Mouse (Mus musculus) layer of hippocampus, adult 2 months (tissue): ENCODE measurements around the gene Cfap61. TPM values are rescaled to one million over a fixed set of nuclear protein-coding genes. Genes with fewer than 3 reads are reported as not detected.

Experiments
- DNase-seq, 2 experiments: peaks; one replicate each; pipeline ENCODE4 v3.0.0; 2022; ENCODE audit warnings: low spot score in 2 of 2
- H3K27ac ChIP-seq: fragments of 200-600 bp; 2 replicates; pipeline ENCODE4 v1.8.1; 2022
- H3K4me3 ChIP-seq: fragments of 200-600 bp; 2 replicates; pipeline ENCODE4 v1.8.1; 2022; ENCODE audit warnings: mild to moderate bottlenecking
- CTCF ChIP-seq: fragments of 200-600 bp; conservative IDR thresholded peaks from 2 replicates; pipeline ENCODE4 v1.8.1; 2022; ENCODE audit warnings: antibody characterized with exemption, mild to moderate bottlenecking, moderate library complexity
- total RNA-seq, 2 experiments: library from RNA; stranded (reverse); gene quantifications; 2 replicates each; pipeline ENCODE4 v1.2.3; 2021

Cfap61 gene
- total RNA-seq, 2 experiments from 2014 or later, result 2.0 to 2.2 TPM

DNA sequence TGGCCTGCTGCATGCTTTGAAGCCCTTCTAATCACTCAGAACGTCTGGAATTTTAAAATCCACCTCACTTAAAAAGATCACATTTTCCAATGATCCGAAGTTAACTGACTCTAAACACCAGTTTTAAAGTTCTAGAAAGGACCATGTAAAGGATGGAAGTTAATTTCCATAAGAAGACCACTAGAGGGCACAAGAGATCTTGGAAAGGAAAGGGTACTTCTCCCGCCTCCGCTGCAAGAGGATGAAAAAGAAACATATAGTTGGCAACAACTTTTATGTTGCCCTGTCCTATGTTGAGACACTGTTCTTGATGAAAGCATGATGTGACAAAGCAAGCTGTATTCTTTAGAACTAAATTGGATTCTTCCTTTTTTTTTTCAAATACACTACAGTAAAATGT is 22.9 kb downstream of the Cfap61 start:
- Histone ChIP-seq H3K27ac (no peak overlapping the region), H3K4me3 (no peak overlapping the region)
- TF ChIP-seq CTCF, result peak; percentile 91
- peak in 1 of 2 experiments; percentile 16 for DNase-seq

DNA sequence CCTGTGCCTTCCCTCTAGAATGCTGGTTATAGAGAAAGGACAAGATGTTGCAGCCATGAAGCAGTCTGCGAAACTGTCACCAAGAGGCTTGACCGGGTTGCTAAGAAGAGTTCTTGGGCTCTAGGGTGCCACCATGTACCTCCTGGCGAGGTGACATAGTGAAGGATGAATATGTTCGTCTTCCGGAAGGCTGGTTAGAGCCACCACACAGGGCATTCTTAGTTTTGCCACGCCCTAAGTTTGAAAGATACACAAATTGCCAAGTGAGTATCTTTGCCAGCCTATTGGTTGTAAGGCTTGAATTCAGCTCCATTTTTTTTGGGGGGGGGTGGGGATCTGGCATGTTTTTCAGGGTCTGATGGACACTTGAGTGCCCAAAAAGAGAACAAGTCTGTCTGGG is 23.5 kb downstream of the Cfap61 start:
- Histone ChIP-seq H3K27ac (no peak overlapping the region), H3K4me3 (no peak overlapping the region)
- no peak for DNase-seq
- no peak for TF ChIP-seq CTCF

DNA sequence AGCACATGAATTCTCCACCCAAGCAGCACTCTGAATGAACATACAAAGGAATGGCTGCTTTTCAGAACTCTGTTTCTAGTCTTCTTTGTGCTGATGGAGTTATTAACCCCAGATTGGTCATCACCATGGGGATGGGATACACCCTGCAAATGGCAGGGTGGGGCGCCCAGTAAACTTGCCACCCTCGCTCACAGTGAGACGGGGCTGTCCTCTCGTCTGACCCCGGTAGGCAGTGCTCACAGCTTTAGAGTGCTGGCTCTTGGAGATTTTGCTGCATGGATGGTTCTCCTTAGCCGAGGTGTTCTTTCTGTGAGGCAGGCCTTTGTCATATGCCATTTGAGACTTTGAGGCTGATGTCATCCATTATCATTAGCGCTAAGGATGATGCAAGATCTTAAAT is 24.0 kb downstream of the Cfap61 start:
- H3K27ac ChIP-seq, result no peak overlapping the region
- DNase-seq, result no peak
- H3K4me3 ChIP-seq, result no peak overlapping the region
- TF ChIP-seq CTCF, result no peak

DNA sequence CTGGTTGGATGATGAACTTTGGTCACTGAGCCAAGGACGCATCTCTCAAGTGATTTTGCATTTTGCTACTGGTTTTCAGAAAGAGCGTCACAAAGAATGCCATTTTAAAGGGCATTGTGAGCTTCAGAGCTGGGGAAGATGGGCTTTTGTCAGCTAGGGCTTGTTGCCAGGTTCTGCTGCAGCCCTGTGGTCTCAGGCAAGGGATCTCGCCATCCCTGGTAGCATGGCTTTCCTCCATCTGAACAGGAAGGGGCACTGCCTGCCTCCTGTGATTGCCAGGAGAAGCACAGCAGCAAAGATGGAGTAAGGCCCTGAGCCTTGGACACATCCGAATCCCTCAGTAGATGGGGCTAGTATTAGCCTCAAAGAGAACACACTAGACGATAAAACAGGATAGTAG is 27.3 kb downstream of the Cfap61 start:
- DNase-seq, result no peak
- no peak overlapping the region for H3K27ac ChIP-seq
- H3K4me3 ChIP-seq, result no peak overlapping the region
- no peak for TF ChIP-seq CTCF

DNA sequence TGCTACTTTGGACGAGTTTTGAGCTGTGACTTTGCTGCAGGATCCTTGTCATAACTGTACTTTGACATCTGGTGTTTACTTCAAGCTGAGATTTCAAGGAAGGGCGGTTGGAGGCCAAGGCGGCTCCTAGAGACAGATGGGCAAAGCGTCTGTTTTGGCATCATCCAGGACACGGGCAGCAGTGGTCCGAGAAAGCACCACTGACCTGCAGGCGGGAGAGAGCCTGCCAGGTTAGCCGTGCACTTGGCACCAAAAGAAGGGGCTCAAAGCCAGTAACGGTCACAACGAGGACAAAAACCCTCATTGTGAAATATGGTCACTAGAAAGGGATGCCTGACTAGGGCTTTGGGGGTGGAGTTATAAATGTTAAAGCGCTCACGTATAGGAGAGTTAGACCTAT is 36.2 kb downstream of the Cfap61 start:
- DNase-seq, result no peak
- TF ChIP-seq CTCF, result no peak
- Histone ChIP-seq H3K27ac (no peak overlapping the region), H3K4me3 (no peak overlapping the region)

DNA sequence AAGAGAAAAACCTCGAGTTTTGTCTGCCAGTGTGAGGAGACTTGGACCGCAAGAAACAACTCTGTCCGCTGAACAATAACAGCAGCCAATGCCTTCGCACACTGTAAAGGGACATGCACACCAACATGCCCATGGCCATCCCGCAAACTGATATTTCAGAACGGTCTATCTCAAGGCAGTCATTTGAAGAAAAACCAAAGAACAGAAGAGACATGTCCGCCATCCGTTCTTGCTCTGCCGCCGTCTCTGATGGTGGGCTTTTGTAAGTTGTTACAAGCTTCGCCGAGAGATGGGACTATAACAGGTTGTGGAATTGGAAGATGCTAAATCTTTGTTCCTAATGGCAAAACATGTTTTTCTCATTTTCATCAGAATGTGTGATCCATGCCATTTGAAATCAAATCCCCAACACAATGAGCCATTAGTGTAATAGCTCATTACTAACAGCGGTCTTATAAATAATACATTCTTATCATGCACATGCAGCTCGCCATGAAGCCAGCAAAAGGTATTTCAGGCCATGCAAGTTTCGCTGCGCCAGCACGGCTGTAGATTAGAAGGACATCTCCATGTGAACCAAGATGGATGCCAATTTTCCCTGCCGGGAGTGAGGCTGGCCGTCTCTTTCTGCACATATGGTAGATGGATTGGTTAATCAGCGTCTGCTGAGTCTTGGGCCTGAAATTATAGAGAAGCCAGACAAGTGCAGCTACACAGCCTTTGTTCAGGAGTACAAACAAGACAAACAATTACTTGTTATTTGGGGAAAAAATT is 36.8 kb downstream of the Cfap61 start:
- Histone ChIP-seq H3K4me3 (no peak overlapping the region), H3K27ac (no peak overlapping the region; the same call in 1 of the 2 replicates)
- no peak for TF ChIP-seq CTCF
- DNase-seq, result peak in 1 of 2 experiments; percentile 29

DNA sequence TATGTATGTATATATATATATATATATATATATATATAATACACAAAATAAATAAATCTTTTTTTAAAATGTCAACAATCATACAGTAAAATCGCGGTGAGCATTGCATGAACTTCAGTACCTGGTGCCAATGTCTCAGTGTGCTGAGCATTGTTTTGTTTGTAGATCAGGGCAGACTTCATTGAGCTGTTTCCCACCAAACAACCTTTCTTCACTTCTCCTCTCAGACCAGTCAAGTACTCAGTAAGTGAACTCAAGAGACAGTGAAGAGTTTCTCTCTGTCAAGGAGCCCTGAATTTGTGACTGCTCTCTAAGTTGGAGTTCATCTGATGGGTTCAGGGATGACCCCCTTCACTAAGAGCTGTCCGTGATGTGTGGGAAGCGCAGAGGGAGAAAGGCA is 38.0 kb downstream of the Cfap61 start:
- no peak for DNase-seq
- no peak overlapping the region for H3K27ac ChIP-seq
- TF ChIP-seq CTCF, result no peak
- no peak overlapping the region for H3K4me3 ChIP-seq

DNA sequence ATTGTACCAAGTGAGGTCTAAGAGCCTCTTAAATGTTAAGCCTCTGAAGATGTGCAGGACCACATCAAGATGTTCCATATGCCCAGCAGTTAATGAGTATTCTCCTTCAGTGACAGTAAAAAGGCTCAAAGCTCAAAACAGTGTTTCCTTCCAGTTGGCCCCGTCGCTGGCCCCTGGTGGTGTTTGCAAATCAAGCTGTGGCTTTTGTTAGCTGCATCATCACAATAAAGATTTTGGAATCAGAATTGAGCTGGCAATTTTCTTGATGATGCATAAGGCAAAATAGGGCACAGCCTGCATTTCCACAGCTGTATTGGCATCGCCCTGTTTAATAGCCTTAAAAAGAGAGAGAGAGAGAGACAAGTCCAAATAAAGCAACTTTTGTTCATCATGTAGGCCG is 45.0 kb downstream of the Cfap61 start:
- H3K4me3 ChIP-seq, result no peak overlapping the region
- TF ChIP-seq CTCF, result no peak
- no peak for DNase-seq
- H3K27ac ChIP-seq, result no peak overlapping the region

DNA sequence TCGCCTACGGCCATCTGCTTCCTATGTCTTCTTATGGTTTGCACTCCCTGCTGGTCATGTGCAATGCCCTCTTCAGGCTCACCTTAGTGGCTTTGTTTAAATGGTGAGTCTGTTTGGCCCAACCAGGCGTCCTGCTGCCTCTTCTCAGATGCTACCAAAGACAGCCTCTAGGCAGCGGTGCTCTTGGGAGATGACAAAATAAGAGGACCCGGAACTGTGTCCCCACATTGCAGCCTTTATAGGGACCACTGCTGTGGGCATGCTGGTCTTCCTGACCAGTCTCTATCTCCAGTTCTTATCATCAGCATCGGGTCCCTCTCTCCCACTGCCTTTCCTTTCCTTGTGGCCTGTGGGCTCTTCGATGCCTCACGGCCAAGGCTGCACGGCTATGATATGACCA is 46.3 kb downstream of the Cfap61 start:
- no peak for DNase-seq
- no peak overlapping the region for H3K4me3 ChIP-seq
- no peak for TF ChIP-seq CTCF
- no peak overlapping the region for H3K27ac ChIP-seq

DNA sequence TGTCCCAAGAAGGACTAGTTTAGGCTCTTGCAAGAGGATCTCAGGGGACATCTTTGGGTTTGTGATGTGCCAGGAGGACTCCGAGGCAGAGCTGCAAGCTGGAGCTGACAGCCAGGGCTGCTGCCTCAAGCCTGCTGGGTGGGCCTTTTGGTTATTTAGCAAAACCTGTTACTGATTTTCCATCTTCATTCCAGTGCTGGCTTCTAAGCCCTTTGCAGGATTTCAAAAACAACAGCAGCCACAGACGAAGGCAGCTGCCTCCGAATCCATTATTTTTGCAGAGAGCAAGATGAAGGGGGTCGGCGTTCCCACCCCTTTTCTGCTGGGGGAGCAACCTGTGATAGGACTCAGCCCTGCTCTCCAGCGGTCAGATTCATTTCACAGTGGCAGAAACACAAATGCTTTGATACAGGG is 47.1 kb downstream of the Cfap61 start:
- no peak for DNase-seq
- Histone ChIP-seq H3K4me3 (no peak overlapping the region), H3K27ac (no peak overlapping the region)
- no peak for TF ChIP-seq CTCF

DNA sequence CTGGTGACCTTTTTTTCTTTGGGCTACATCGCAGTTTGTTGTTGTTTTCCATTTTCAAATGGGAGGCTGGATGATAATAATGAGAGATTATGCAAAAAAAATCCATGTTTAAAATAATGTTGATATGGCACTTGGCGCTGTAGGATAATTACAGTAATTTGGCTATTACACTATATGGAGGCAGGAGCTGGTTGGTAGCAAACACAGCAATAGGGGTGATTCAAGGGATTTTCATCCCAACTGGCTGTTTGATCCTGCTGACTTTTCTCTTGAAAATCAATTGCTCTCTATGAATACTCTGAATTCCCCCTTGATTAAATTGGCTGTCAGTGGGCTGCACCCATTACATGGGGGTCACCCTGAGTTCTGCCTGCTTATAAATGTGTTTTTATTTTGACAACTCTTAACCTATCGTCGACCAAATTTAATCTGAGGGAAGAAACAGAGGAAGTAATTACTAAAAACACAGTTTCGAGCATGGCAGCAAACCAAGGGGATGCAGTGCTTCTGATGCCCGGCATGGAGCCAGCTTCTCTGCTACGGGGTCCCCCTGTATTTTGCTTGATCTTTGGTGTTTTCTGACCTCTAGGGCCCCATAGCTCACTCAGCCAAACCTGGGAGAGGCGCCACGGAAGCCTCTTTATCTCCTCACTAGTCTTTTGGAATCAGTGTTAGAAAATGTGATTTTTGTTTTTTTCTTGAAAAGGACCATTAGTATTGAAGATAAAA is 47.9 kb downstream of the Cfap61 start:
- Histone ChIP-seq H3K27ac (no peak overlapping the region), H3K4me3 (no peak overlapping the region)
- no peak for TF ChIP-seq CTCF
- DNase-seq, result no peak

DNA sequence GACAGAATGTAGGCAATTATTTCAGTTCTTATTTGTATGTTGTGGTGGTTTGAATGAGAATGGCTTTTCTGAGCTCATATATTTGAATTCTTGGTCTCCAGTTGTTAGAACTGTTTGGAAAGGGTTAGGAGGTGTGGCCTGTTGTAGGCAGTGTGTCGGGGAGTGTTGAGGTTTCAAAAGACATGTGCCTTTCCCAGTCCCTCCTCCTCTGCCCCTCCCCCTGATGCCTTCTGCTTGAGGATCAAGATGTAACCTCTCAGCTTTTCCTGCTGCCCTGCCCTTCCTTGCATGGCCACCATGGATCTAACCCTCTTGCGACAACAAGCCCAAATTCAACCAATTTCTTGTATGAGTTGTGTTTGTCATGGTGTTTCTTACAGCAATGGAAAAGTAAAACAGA is 53.2 kb downstream of the Cfap61 start:
- Histone ChIP-seq H3K27ac (no peak overlapping the region), H3K4me3 (no peak overlapping the region)
- DNase-seq, result no peak
- TF ChIP-seq CTCF, result no peak

DNA sequence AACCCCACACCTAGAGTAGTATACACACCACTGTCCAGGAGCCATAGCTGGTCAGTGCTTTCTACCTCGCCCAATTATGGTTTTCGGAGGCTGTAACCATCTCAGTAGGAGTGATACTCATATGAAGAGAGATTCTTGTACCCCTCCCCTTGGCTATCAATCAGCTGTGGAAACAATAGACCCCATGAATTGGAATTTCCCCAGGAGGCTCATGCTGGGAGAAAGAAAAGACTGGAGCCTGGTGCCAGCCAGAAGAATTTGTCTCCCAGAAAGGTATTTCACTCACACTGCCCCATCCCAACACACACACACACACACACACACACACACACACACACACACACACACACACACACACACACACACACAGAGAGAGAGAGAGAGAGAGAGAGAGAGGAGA is 55.9 kb downstream of the Cfap61 start:
- no peak for TF ChIP-seq CTCF
- DNase-seq, result no peak
- Histone ChIP-seq H3K27ac (no peak overlapping the region), H3K4me3 (no peak overlapping the region)

DNA sequence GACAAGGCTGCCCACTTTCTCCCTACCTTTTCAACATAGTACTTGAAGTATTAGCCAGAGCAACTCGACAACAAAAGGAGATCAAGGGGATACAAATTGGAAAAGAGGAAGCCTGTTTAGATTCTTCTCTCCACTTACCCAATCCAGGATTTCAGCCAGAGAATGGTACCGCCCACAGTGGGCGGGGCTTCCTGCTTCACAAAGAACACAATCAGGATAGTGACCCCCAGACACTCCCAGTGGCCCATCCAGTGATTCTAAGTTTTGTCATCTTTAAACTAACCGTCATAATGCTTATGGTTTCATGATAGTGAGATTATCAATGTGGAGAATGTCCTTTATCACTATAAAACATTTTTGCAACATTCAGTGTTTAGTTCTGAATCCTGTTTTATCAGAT is 61.9 kb downstream of the Cfap61 start:
- TF ChIP-seq CTCF, result no peak
- no peak for DNase-seq
- no peak overlapping the region for H3K27ac ChIP-seq
- H3K4me3 ChIP-seq, result no peak overlapping the region
